Mouse (Mus musculus) skeletal muscle tissue, postnatal 0 days (tissue): ENCODE results near the gene 4921536K21Rik. TPM values are rescaled to one million over a fixed set of nuclear protein-coding genes. Genes with fewer than 3 reads are reported as not detected.

ENCODE experiments used
- polyA plus RNA-seq: library from polyadenylated mRNA; unstranded; fragments of >200 nt; fragmentation: Nextera tagmentation; extraction: Ambion mirVana; gene quantifications from 2 replicates; pipeline ENCODE4 v1.2.1, GENCODE M21; 2015

The 4921536K21Rik gene
- 0.10 and 0.15 TPM in 2 replicates for polyA plus RNA-seq

GRCm38 (mm10) chr11:3894406-3895281 is at the start of gene 4921536K21Rik, which contains the start of gene Dusp18:
TSS of gene 4921536K21Rik (minus strand) at chr11:3895098.
TSS of gene Dusp18 (plus strand) at chr11:3895240.

GRCm38 (mm10) chr11:3931511-3932211 is 36.8 kb upstream of the 4921536K21Rik start, which contains the start of gene Tcn2:
TSS of gene Tcn2 (minus strand) at chr11:3932159.

GRCm38 (mm10) chr11:3914109-3914840 is 19.4 kb upstream of the 4921536K21Rik start, which contains the start of gene Slc35e4:
TSS of gene Slc35e4 (minus strand) at chr11:3914664.

GRCm38 (mm10) chr11:3863454-3864112 is 31.3 kb downstream of the 4921536K21Rik start, which contains the start of gene Osbp2:
TSS of gene Osbp2 (minus strand) at chr11:3863903.

Other genes starting within 250 kb of the 4921536K21Rik start
- gene Morc2a, start 245.9 kb downstream of the 4921536K21Rik start, polyA plus RNA-seq = 8.1 and 8.9 TPM in 2 replicates
- 0.37 TPM in 2 replicates for gene Osbp2, start 31.2 kb downstream of the 4921536K21Rik start, polyA plus RNA-seq
- 4.0 and 4.6 TPM in 2 replicates for gene Dusp18, start 142 bp upstream of the 4921536K21Rik start, polyA plus RNA-seq
- gene Slc35e4, start 19.6 kb upstream of the 4921536K21Rik start, polyA plus RNA-seq = 11.4 and 11.6 TPM in 2 replicates
- 40.2 and 56.6 TPM in 2 replicates for gene Tcn2, start 37.1 kb upstream of the 4921536K21Rik start, polyA plus RNA-seq
- gene Pes1, start 68.9 kb upstream of the 4921536K21Rik start, polyA plus RNA-seq = 35.7 and 36.6 TPM in 2 replicates
- gene 4930556J24Rik, start 81.7 kb upstream of the 4921536K21Rik start, polyA plus RNA-seq = not detected in 2 replicates
- 4.0 and 4.8 TPM in 2 replicates for gene Gal3st1, start 88.5 kb upstream of the 4921536K21Rik start, polyA plus RNA-seq
- 0.10 and 0.60 TPM in 2 replicates for gene Sec14l4, start 136.4 kb upstream of the 4921536K21Rik start, polyA plus RNA-seq
- gene Sec14l3, start 169.7 kb upstream of the 4921536K21Rik start, polyA plus RNA-seq = not detected in 2 replicates
- gene Mtfp1, start 200.3 kb upstream of the 4921536K21Rik start, polyA plus RNA-seq = 16.6 and 19.9 TPM in 2 replicates
- gene Sec14l2, start 228.3 kb upstream of the 4921536K21Rik start, polyA plus RNA-seq = 0.85 and 1.1 TPM in 2 replicates
- gene Rnf215, start 240.1 kb upstream of the 4921536K21Rik start, polyA plus RNA-seq = 13.5 and 15.0 TPM in 2 replicates